ENCODE assay signal across 8 mouse cellular contexts in genomic region chr4:82691126-82692008, GRCm38 (mm10). TPM values are rescaled to one million over a fixed set of nuclear protein-coding genes. Genes with fewer than 3 reads are reported as not detected.
DNase-seq lines count a peak whose midpoint lies in the region; ATAC-seq and TF ChIP-seq lines count a peak whose summit lies in the region.
"Had no signal": no experiment of that assay in that cellular context is flagged by ENCODE, and none has a peak within 500 bp of the region (broad histone marks: within the 10 kb centered on the region; RNA-seq: fewer than 3 reads in every experiment).

No protein-coding gene starts in this region.

- DNase-seq in MN1 (ENCODE audit: low spot score), result peak; percentile 57
- peak; percentile 89 for DNase-seq in brain, embryonic 14.5 days (ENCODE audit: low read depth)
- peak; percentile 28 to 43 for DNase-seq in heart, postnatal 10 days
- DNase-seq in ovary, adult 18-20 months (ENCODE audit: low spot score), result no peak
- DNase-seq in cerebellum, adult 8-10 months, result no peak
- DNase-seq in thymus, adult 18-20 months, result no peak

- H3K27ac ChIP-seq in limb, embryonic 13.5 days, result peak overlapping the region; percentile 28; the same call in 1 of the 2 replicates
- H3K27ac ChIP-seq: kidney, postnatal 0 days had no signal

- no peaks in the 10 kb centered on the region for H3K9me3 ChIP-seq in limb, embryonic 13.5 days

- peak; percentile 57; the same call in 1 of the 2 replicates for ATAC-seq in limb, embryonic 13.5 days (ENCODE audit: low FRiP score, low read depth)

- H3K9ac ChIP-seq in limb, embryonic 13.5 days, result no peak overlapping the region

- WGBS in limb, embryonic 13.5 days, result 39% methylated on average over 4 of the region's 4 CpGs

- H3K36me3 ChIP-seq in limb, embryonic 13.5 days, result no peaks in the 10 kb centered on the region

- H3K27me3 ChIP-seq in limb, embryonic 13.5 days, result no peaks in the 10 kb centered on the region

- no peak for TF ChIP-seq CTCF in brain, embryonic 14.5 days (IDR thresholded peaks at IDR 0.05; ENCODE audit: borderline replicate concordance, extremely low read depth, insufficient read depth, insufficient read length)

- no peak overlapping the region for H3K4me3 ChIP-seq in limb, embryonic 13.5 days

- H3K4me1 ChIP-seq in limb, embryonic 13.5 days, result peaks cover 45% of the 10 kb centered on the region

- no peak for TF ChIP-seq POLR2A in brain, embryonic 14.5 days (IDR thresholded peaks at IDR 0.05; ENCODE audit: borderline replicate concordance, extremely low read depth, insufficient read depth, insufficient read length, poor library complexity, severe bottlenecking)

- intact Hi-C loops in heart, postnatal 10 days (cut with DNase I), result no loop called here

- peak overlapping the region; percentile 19; the same call in 1 of the 2 replicates for H3K4me2 ChIP-seq in limb, embryonic 13.5 days (replicated peaks)

RNA-seq across cellular contexts. Expression of gene Nfib, which starts 14.2 kb away (rescaled TPM):
- 69.3 and 78.5 TPM in 2 replicates for polyA plus RNA-seq in brain, embryonic 14.5 days (2012; rRNA removed)
- 100 to 1,000 TPM; 177 to 181 TPM for total RNA-seq in heart, postnatal 10 days (2021)
- 119 and 121 TPM in 2 replicates for polyA plus RNA-seq in limb, embryonic 13.5 days (2015; fragmentation: Nextera tagmentation; extraction: Ambion mirVana)

Comparison
In these comparisons a context has a peak if more than half of its experiments do, and no peak if none do; other contexts are left out.
1. DNase-seq: peak in MN1 (single experiment), brain, embryonic 14.5 days (single experiment) and heart, postnatal 10 days (2 of 2); none in ovary, adult 18-20 months (single experiment), cerebellum, adult 8-10 months (single experiment) and thymus, adult 18-20 months (0 of 2).